Mouse (Mus musculus): Measurements from ENCODE around the gene Epn2.

- TF ChIP-seq CTCF (IDR thresholded peaks at IDR 0.05; ENCODE audit: low read depth, low read length): no peak
- no peak for TF ChIP-seq POLR2A (IDR thresholded peaks at IDR 0.05; ENCODE audit: insufficient read depth, low read length)
- no peak for TF ChIP-seq EP300 (IDR thresholded peaks at IDR 0.05; ENCODE audit: insufficient read depth, low read depth, low read length)
Measured at GRCm38 (mm10) chr11:61569671-61570070, 9.8 kb downstream of the Epn2 start.

Measured in ES-Bruce4 (cell line).